Mouse (Mus musculus): ENCODE measurements around the gene 4933415A04Rik. TPM values are rescaled to one million over a fixed set of nuclear protein-coding genes. Genes with fewer than 3 reads are reported as not detected.

The 4933415A04Rik gene
- polyA plus RNA-seq, 1 experiment, result 3.2 TPM

- TF ChIP-seq CTCF (IDR thresholded peaks at IDR 0.05; ENCODE audit: control insufficient read depth, insufficient read depth, low read length) (no peak), POLR2A (IDR thresholded peaks at IDR 0.05; ENCODE audit: borderline replicate concordance, control insufficient read depth, low read depth, low read length) (no peak)
- 70% methylated on average over 5 of the region's 5 CpGs for WGBS
- no peak overlapping the region for H3K27ac ChIP-seq (ENCODE audit: control insufficient read depth, insufficient read depth, low read depth, low read length, poor library complexity)
- H3K4me1 ChIP-seq (ENCODE audit: control insufficient read depth, insufficient read depth, low read length), result no peaks in the 10 kb centered on the region
- H3K4me3 ChIP-seq (replicated peaks; ENCODE audit: control insufficient read depth, low read depth, low read length), result no peak overlapping the region
Observed at GRCm38 (mm10) chr11:43610662-43611033, 23.8 kb downstream of the 4933415A04Rik start.

DNA sequence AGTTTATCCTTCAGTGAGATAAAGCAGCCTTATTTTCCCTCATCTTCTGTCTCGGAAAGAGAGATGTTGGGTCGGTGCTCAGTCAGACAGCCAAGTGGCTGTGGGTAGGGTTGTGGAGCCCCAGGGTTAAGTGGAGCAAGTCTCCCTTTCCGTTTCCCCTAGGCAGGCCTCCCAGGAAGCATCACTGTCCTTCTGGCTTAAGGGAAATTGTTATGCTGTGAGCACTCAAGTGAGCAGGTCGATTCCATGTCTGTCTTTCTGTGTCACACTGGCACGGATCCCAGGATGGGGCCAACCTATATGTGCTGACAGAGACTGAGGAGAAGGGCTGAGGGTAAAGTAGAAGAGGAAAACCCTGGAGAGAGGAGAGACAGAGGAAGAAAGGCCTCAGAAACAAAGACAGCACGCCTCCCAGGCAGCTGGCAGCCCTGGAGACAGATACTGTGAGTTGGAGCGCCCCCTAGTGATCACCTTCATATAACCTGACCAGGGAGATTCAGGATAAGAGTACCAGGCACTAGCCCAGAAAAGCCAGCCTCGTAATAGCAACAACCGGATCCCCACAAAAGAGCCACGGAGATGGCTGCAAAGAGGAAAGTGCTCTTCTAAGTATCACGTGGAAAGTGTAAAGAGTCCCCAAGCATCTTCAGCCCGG is 26.1 kb downstream of the 4933415A04Rik start:
- TF ChIP-seq POLR2A (IDR thresholded peaks at IDR 0.05; ENCODE audit: borderline replicate concordance, control insufficient read depth, low read depth, low read length), result no peak
- TF ChIP-seq CTCF (IDR thresholded peaks at IDR 0.05; ENCODE audit: control insufficient read depth, insufficient read depth, low read length), result peak; percentile 67
- WGBS, result 35% methylated on average over 12 of the region's 12 CpGs
- Histone ChIP-seq H3K4me3 (replicated peaks; ENCODE audit: control insufficient read depth, low read depth, low read length) (no peak overlapping the region), H3K27ac (ENCODE audit: control insufficient read depth, insufficient read depth, low read depth, low read length, poor library complexity) (no peak overlapping the region), H3K4me1 (ENCODE audit: control insufficient read depth, insufficient read depth, low read length) (no peaks in the 10 kb centered on the region)

DNA sequence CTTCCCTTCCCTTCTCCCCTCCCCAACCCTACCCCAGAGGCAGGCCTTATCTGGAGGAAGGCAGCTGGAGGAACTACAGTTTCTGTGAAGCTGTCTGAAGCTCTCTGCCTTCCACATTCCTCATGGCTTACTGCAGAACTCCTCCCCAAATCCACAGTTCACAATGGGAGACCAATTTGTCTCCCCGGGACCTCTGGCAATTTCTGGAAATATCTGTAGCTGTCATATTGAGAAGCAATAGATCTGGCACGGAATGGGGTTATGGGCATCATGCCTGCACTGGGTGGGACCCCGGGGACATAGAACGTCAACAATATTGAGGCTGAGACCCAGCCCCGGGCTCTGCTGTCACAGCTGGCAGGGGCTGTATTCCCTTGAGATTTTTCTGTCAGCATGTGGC is 31.1 kb downstream of the 4933415A04Rik start:
- TF ChIP-seq POLR2A (IDR thresholded peaks at IDR 0.05; ENCODE audit: borderline replicate concordance, control insufficient read depth, low read depth, low read length), result no peak
- TF ChIP-seq CTCF (IDR thresholded peaks at IDR 0.05; ENCODE audit: control insufficient read depth, insufficient read depth, low read length), result no peak
- no peaks in the 10 kb centered on the region for H3K4me1 ChIP-seq (ENCODE audit: control insufficient read depth, insufficient read depth, low read length)
- H3K27ac ChIP-seq (ENCODE audit: control insufficient read depth, insufficient read depth, low read depth, low read length, poor library complexity), result no peak overlapping the region
- no peak overlapping the region for H3K4me3 ChIP-seq (replicated peaks; ENCODE audit: control insufficient read depth, low read depth, low read length)
- 67% methylated on average over 5 of the region's 5 CpGs for WGBS

- WGBS, result 70% methylated on average over 7 of the region's 7 CpGs
- H3K27ac ChIP-seq (ENCODE audit: control insufficient read depth, insufficient read depth, low read depth, low read length, poor library complexity), result no peak overlapping the region
Observed at GRCm38 (mm10) chr11:43618403-43618802, 31.6 kb downstream of the 4933415A04Rik start.

DNA sequence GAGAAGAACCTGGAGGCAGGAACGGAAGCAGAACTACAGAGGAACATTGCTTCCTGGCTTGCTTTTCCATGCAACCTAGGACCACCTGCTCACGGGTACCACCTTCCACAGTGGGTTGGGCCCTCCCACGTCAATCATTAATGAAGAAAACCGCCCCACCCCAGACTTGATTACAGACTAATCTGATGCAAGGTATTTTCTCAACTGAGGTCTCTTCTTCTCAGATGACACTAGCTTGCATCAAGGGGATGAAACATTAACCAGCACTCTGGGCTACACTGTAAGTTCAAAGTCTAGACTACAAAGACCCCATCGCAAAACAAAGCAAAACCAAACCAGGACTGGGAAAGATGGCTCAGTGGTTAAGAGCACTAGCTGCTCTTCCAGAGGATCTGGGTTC is 34.9 kb downstream of the 4933415A04Rik start:
- H3K27ac ChIP-seq (ENCODE audit: control insufficient read depth, insufficient read depth, low read depth, low read length, poor library complexity), result no peak overlapping the region
- whole genome bisulfite sequencing, result 82% methylated on average over 5 of the region's 5 CpGs
- H3K4me1 ChIP-seq (ENCODE audit: control insufficient read depth, insufficient read depth, low read length), result no peaks in the 10 kb centered on the region
- H3K4me3 ChIP-seq (replicated peaks; ENCODE audit: control insufficient read depth, low read depth, low read length), result no peak overlapping the region
- no peak for TF ChIP-seq CTCF (IDR thresholded peaks at IDR 0.05; ENCODE audit: control insufficient read depth, insufficient read depth, low read length)
- no peak for TF ChIP-seq POLR2A (IDR thresholded peaks at IDR 0.05; ENCODE audit: borderline replicate concordance, control insufficient read depth, low read depth, low read length)

More at GRCm38 (mm10) chr11:43618403-43618802, 31.6 kb downstream of the 4933415A04Rik start:
- H3K4me1 ChIP-seq (ENCODE audit: control insufficient read depth, insufficient read depth, low read length), result no peaks in the 10 kb centered on the region
- TF ChIP-seq POLR2A (IDR thresholded peaks at IDR 0.05; ENCODE audit: borderline replicate concordance, control insufficient read depth, low read depth, low read length) (no peak), CTCF (IDR thresholded peaks at IDR 0.05; ENCODE audit: control insufficient read depth, insufficient read depth, low read length) (no peak)
- H3K4me3 ChIP-seq (replicated peaks; ENCODE audit: control insufficient read depth, low read depth, low read length), result no peak overlapping the region

DNA sequence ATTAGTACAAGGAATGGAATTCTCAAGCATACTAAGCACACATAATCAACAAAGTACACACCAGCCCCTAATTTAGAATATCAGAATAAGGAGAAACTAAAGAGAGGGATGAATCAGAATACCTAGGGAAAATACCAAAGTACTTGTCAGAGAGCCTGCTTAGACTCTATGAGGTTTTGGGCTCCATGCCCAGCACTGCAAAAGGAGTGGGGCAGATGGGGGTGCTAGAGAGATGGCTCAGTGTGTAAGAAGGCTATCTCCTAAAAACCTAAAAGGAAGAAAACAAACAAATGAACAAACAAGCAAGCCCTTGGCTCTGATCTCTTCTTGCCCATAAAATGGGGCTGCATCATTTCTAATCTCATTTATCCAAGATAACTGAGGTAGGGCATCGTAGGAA is 37.5 kb downstream of the 4933415A04Rik start:
- Histone ChIP-seq H3K27ac (ENCODE audit: control insufficient read depth, insufficient read depth, low read depth, low read length, poor library complexity) (no peak overlapping the region), H3K4me1 (ENCODE audit: control insufficient read depth, insufficient read depth, low read length) (no peaks in the 10 kb centered on the region), H3K4me3 (replicated peaks; ENCODE audit: control insufficient read depth, low read depth, low read length) (no peak overlapping the region)
- WGBS, result 85% methylated on average over 1 of the region's 1 CpGs
- no peak for TF ChIP-seq POLR2A (IDR thresholded peaks at IDR 0.05; ENCODE audit: borderline replicate concordance, control insufficient read depth, low read depth, low read length)
- TF ChIP-seq CTCF (IDR thresholded peaks at IDR 0.05; ENCODE audit: control insufficient read depth, insufficient read depth, low read length), result no peak

- 52% methylated on average over 12 of the region's 12 CpGs for WGBS
- H3K27ac ChIP-seq (ENCODE audit: control insufficient read depth, insufficient read depth, low read depth, low read length, poor library complexity), result no peak overlapping the region
- H3K4me1 ChIP-seq (ENCODE audit: control insufficient read depth, insufficient read depth, low read length), result no peaks in the 10 kb centered on the region
- no peak overlapping the region for H3K4me3 ChIP-seq (replicated peaks; ENCODE audit: control insufficient read depth, low read depth, low read length)
- TF ChIP-seq POLR2A (IDR thresholded peaks at IDR 0.05; ENCODE audit: borderline replicate concordance, control insufficient read depth, low read depth, low read length), result no peak
- TF ChIP-seq CTCF (IDR thresholded peaks at IDR 0.05; ENCODE audit: control insufficient read depth, insufficient read depth, low read length), result no peak
Observed at GRCm38 (mm10) chr11:43626300-43626926, 39.6 kb downstream of the 4933415A04Rik start.

DNA sequence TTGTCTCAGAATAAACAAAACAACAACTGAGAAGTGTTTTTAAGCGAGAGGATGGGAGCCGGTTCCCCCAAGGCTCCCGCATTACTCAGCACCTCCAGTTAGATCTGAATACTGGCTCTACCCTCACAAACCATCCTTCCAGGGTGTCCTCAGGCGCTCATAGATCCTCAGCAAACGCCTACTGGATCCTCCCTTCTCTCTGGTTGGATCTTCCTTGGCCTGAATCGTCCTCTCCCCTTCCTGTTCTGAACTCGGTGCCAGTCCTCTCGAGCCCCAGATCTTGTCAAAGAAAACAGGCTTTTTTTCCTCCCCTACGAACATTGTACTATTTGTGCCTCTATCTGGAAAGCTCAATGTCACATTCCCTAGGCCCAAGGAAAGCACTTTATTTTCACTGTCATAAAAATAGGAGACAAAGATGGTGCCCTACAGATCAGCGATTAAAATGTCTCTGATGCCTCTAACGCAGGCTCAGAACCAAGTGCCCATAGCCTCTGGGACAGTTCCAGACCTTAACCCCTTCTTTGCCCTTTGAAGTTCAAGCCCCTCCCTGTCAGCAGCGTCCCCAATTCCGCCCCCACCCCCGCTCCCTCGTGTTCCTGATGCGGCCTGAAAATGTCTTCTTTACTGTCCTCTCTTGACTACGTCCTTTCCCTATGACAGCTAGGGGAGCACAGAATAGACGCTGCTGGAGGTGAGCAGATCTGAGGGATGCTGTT is 40.2 kb downstream of the 4933415A04Rik start:
- 68% methylated on average over 18 of the region's 18 CpGs for WGBS
- Histone ChIP-seq H3K27ac (ENCODE audit: control insufficient read depth, insufficient read depth, low read depth, low read length, poor library complexity) (no peak overlapping the region), H3K4me3 (replicated peaks; ENCODE audit: control insufficient read depth, low read depth, low read length) (no peak overlapping the region), H3K4me1 (ENCODE audit: control insufficient read depth, insufficient read depth, low read length) (no peaks in the 10 kb centered on the region)
- TF ChIP-seq CTCF (IDR thresholded peaks at IDR 0.05; ENCODE audit: control insufficient read depth, insufficient read depth, low read length) (no peak), POLR2A (IDR thresholded peaks at IDR 0.05; ENCODE audit: borderline replicate concordance, control insufficient read depth, low read depth, low read length) (no peak)
